Mouse (Mus musculus): Measurements from ENCODE around the gene Ect2l. TPM values are rescaled to one million over a fixed set of nuclear protein-coding genes. Genes with fewer than 3 reads are reported as not detected.

Ect2l gene
- total and polyA plus RNA-seq, 3 experiments: 0.22 TPM; not detected in 2

DNA sequence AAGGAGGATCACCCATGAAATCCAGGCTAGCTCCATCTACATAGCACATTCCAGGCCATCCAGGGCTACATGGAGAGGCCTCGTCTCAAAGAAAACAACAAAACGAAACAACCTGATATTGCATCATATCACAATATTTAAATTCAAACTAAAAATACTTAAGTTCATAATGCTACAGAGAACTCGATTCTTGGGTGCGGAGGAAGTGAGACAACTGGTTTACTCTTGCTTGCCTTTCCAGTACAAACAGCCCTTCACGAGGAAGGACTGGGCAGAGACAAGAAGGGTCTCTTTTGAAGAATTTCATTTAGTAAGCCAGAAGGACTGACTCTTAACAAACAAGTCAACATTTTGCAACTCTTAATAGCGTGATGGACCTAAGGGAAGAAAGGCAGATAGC is 22.1 kb downstream of the Ect2l start:
- H3K4me1 ChIP-seq (ENCODE audit: insufficient read depth, low read depth, low read length): no peaks in the 10 kb centered on the region
- no peak for DNase-seq (ENCODE audit: low spot score)
- ATAC-seq (ENCODE audit: extremely low read depth, insufficient number of reproducible peaks, low FRiP score, poor library complexity, severe bottlenecking): no peak
- H3K27me3 ChIP-seq (ENCODE audit: insufficient read depth, low read length): peaks cover 10% of the 10 kb centered on the region
- H3K4me3 ChIP-seq (ENCODE audit: low read depth, low read length): no peak overlapping the region
- TF ChIP-seq TAL1 (conservative IDR thresholded peaks at IDR 0.05; ENCODE audit: low read depth, low read length): no peak
- no peak for TF ChIP-seq CTCF (IDR thresholded peaks at IDR 0.05; ENCODE audit: low read depth, low read length)
- no peak for TF ChIP-seq POLR2AphosphoS5 (IDR thresholded peaks at IDR 0.05; ENCODE audit: insufficient replicate concordance, low read depth, low read length)
- TF ChIP-seq GATA2 (IDR thresholded peaks at IDR 0.05; ENCODE audit: borderline replicate concordance, low read depth, low read length): no peak
- no peak for TF ChIP-seq GATA1 (IDR thresholded peaks at IDR 0.05; ENCODE audit: borderline replicate concordance, low read length)
- H3K36me3 ChIP-seq (replicated peaks): no peaks in the 10 kb centered on the region
- H3K9me3 ChIP-seq (replicated peaks): 0 out of 2 replicates have a peak, but pooled peaks cover 2% of the 10 kb centered on the region

DNA sequence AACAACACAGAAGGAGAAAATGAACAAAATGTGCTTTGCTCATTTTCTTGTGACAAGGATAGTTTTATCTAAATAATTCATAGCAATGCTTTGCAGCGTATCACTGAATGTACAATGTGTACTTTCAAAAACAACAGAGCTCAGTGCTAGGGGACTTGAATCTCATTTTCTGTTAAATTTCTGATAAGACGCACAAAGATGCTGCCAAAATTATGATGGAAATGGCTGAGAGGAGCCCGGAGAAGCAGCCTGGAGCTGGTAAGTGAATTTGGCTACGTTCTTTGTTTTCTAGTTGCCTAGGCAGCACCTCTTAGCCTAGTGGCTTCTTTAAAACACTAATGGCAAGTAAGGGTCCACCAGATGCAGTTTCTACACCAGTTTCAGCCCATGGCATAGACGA is 28.4 kb downstream of the Ect2l start:
- Histone ChIP-seq H3K27me3 (ENCODE audit: insufficient read depth, low read length) (0 out of 2 replicates have a peak, but pooled peaks cover 6% of the 10 kb centered on the region), H3K36me3 (replicated peaks) (no peaks in the 10 kb centered on the region), H3K9me3 (replicated peaks) (0 out of 2 replicates have a peak, but pooled peaks cover 3% of the 10 kb centered on the region), H3K4me3 (ENCODE audit: low read depth, low read length) (no peak overlapping the region), H3K4me1 (ENCODE audit: insufficient read depth, low read depth, low read length) (no peaks in the 10 kb centered on the region)
- no peak for ATAC-seq (ENCODE audit: extremely low read depth, insufficient number of reproducible peaks, low FRiP score, poor library complexity, severe bottlenecking)
- no peak for DNase-seq (ENCODE audit: low spot score)
- TF ChIP-seq CTCF (IDR thresholded peaks at IDR 0.05; ENCODE audit: low read depth, low read length) (no peak), GATA1 (IDR thresholded peaks at IDR 0.05; ENCODE audit: borderline replicate concordance, low read length) (no peak), GATA2 (IDR thresholded peaks at IDR 0.05; ENCODE audit: borderline replicate concordance, low read depth, low read length) (no peak), TAL1 (conservative IDR thresholded peaks at IDR 0.05; ENCODE audit: low read depth, low read length) (no peak), POLR2AphosphoS5 (IDR thresholded peaks at IDR 0.05; ENCODE audit: insufficient replicate concordance, low read depth, low read length) (no peak)

DNA sequence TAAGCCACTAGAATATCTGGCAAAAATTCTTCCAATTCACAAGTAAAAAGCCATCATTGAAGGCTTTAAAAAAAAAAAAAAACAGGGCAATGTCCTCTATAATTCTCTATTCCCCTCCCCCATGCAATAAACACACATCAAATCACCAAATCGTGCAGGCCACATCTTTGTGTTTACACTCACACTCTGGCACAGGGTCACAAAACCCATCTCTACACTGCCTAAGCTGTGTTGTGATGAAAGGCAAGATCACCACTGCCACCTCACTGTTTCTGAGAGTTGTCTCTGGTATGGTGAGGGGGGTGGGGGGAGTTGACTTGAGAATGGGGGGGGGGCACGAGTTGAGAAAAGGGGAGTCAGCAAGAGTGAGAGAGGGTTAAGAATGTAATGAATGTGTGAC is 33.4 kb downstream of the Ect2l start:
- no peaks in the 10 kb centered on the region for H3K9me3 ChIP-seq (replicated peaks)
- DNase-seq (ENCODE audit: low spot score) (no peak), ATAC-seq (ENCODE audit: extremely low read depth, insufficient number of reproducible peaks, low FRiP score, poor library complexity, severe bottlenecking) (no peak)
- H3K4me3 ChIP-seq (ENCODE audit: low read depth, low read length): no peak overlapping the region
- H3K4me1 ChIP-seq (ENCODE audit: insufficient read depth, low read depth, low read length): no peaks in the 10 kb centered on the region
- H3K27me3 ChIP-seq (ENCODE audit: insufficient read depth, low read length): peaks cover 2% of the 10 kb centered on the region; the same call in 1 of the 2 replicates
- H3K36me3 ChIP-seq (replicated peaks): no peaks in the 10 kb centered on the region
- TF ChIP-seq GATA2 (IDR thresholded peaks at IDR 0.05; ENCODE audit: borderline replicate concordance, low read depth, low read length) (no peak), TAL1 (conservative IDR thresholded peaks at IDR 0.05; ENCODE audit: low read depth, low read length) (no peak), GATA1 (IDR thresholded peaks at IDR 0.05; ENCODE audit: borderline replicate concordance, low read length) (no peak), POLR2AphosphoS5 (IDR thresholded peaks at IDR 0.05; ENCODE audit: insufficient replicate concordance, low read depth, low read length) (no peak), CTCF (IDR thresholded peaks at IDR 0.05; ENCODE audit: low read depth, low read length) (no peak)

DNA sequence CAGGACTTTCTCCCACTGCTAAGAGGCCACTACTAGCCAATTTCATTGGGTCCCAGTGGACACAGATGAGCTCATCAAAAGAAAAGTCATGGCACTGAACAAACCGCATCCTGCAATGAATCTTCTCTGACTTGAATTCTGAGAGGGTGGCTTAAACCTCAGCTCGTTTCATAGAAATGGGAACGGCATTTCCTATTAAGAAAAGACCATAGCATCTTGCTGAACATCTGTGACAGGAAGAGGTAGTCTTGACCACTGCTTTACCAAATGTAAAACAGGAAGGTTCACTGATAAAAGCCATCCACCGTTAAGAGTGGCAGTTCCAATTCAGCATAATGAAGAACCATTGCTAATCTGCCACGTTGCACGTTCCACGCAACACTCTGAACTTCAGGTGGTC is 34.0 kb downstream of the Ect2l start:
- no peak overlapping the region for H3K4me3 ChIP-seq (ENCODE audit: low read depth, low read length)
- ATAC-seq (ENCODE audit: extremely low read depth, insufficient number of reproducible peaks, low FRiP score, poor library complexity, severe bottlenecking) (no peak), DNase-seq (ENCODE audit: low spot score) (no peak)
- H3K27me3 ChIP-seq (ENCODE audit: insufficient read depth, low read length): peaks cover 2% of the 10 kb centered on the region; the same call in 1 of the 2 replicates
- no peaks in the 10 kb centered on the region for H3K4me1 ChIP-seq (ENCODE audit: insufficient read depth, low read depth, low read length)
- H3K9me3 ChIP-seq (replicated peaks): no peaks in the 10 kb centered on the region
- no peaks in the 10 kb centered on the region for H3K36me3 ChIP-seq (replicated peaks)
- TF ChIP-seq CTCF (IDR thresholded peaks at IDR 0.05; ENCODE audit: low read depth, low read length): no peak
- TF ChIP-seq POLR2AphosphoS5 (IDR thresholded peaks at IDR 0.05; ENCODE audit: insufficient replicate concordance, low read depth, low read length): no peak
- TF ChIP-seq GATA1 (IDR thresholded peaks at IDR 0.05; ENCODE audit: borderline replicate concordance, low read length): no peak
- TF ChIP-seq GATA2 (IDR thresholded peaks at IDR 0.05; ENCODE audit: borderline replicate concordance, low read depth, low read length): no peak
- TF ChIP-seq TAL1 (conservative IDR thresholded peaks at IDR 0.05; ENCODE audit: low read depth, low read length): no peak

DNA sequence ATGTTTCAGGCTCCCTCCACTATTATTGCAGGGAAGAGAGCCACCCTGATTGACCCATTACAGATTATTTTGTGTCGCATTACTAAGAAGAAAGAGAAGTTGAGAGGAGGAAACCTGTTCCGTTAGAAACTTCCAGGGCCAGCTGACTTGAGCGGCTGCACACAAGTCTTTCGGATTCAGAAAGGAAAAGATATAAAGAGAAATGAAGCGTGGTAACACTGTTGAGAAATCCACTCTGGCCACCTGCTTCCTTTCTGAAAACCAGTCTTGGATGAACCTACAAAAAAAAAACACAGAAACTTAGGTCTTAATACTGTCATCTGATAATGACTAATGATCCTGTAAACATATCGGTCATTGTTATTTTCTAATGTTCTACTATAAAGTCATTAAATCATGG is 35.6 kb downstream of the Ect2l start:
- no peaks in the 10 kb centered on the region for H3K36me3 ChIP-seq (replicated peaks)
- DNase-seq (ENCODE audit: low spot score) (no peak), ATAC-seq (ENCODE audit: extremely low read depth, insufficient number of reproducible peaks, low FRiP score, poor library complexity, severe bottlenecking) (no peak)
- no peaks in the 10 kb centered on the region for H3K9me3 ChIP-seq (replicated peaks)
- no peak overlapping the region for H3K4me3 ChIP-seq (ENCODE audit: low read depth, low read length)
- H3K4me1 ChIP-seq (ENCODE audit: insufficient read depth, low read depth, low read length): no peaks in the 10 kb centered on the region
- peaks cover 2% of the 10 kb centered on the region; the same call in 1 of the 2 replicates for H3K27me3 ChIP-seq (ENCODE audit: insufficient read depth, low read length)
- no peak for TF ChIP-seq TAL1 (conservative IDR thresholded peaks at IDR 0.05; ENCODE audit: low read depth, low read length)
- TF ChIP-seq GATA2 (IDR thresholded peaks at IDR 0.05; ENCODE audit: borderline replicate concordance, low read depth, low read length): no peak
- no peak for TF ChIP-seq POLR2AphosphoS5 (IDR thresholded peaks at IDR 0.05; ENCODE audit: insufficient replicate concordance, low read depth, low read length)
- TF ChIP-seq GATA1 (IDR thresholded peaks at IDR 0.05; ENCODE audit: borderline replicate concordance, low read length): no peak
- TF ChIP-seq CTCF (IDR thresholded peaks at IDR 0.05; ENCODE audit: low read depth, low read length): no peak

DNA sequence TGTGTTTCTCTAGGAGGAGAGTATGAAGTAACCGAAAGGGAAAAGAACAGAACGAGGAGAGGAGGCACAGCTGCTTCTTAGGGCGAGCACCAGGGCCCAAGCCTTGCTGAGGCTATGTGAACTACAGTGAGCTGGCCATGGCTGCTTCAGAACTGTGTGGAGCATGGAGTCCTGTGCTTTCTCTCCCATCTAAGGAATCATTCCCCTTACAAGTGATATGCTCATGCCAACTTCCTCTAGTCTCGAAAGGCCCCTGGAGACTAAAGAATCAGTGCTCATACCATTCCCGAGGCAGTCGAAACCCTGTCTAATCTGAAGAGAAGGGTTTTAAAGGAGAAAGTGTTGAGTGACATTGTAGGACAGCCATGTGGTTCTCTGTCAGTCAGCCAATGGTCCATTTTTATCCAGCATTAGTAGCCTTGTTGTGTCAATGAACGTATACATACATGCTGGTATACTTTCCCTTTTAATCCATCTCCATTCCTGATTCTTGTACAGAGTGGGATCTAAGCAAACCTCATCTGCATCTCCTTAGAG is 48.2 kb downstream of the Ect2l start:
- no peak overlapping the region for H3K4me3 ChIP-seq (ENCODE audit: low read depth, low read length)
- ATAC-seq (ENCODE audit: extremely low read depth, insufficient number of reproducible peaks, low FRiP score, poor library complexity, severe bottlenecking): no peak
- no peaks in the 10 kb centered on the region for H3K9me3 ChIP-seq (replicated peaks)
- DNase-seq (ENCODE audit: low spot score): no peak
- no peaks in the 10 kb centered on the region for H3K4me1 ChIP-seq (ENCODE audit: insufficient read depth, low read depth, low read length)
- peaks cover 4% of the 10 kb centered on the region; the same call in 1 of the 2 replicates for H3K27me3 ChIP-seq (ENCODE audit: insufficient read depth, low read length)
- no peaks in the 10 kb centered on the region for H3K36me3 ChIP-seq (replicated peaks)
- TF ChIP-seq GATA1 (IDR thresholded peaks at IDR 0.05; ENCODE audit: borderline replicate concordance, low read length): no peak
- TF ChIP-seq POLR2AphosphoS5 (IDR thresholded peaks at IDR 0.05; ENCODE audit: insufficient replicate concordance, low read depth, low read length): no peak
- TF ChIP-seq CTCF (IDR thresholded peaks at IDR 0.05; ENCODE audit: low read depth, low read length): no peak
- no peak for TF ChIP-seq TAL1 (conservative IDR thresholded peaks at IDR 0.05; ENCODE audit: low read depth, low read length)
- TF ChIP-seq GATA2 (IDR thresholded peaks at IDR 0.05; ENCODE audit: borderline replicate concordance, low read depth, low read length): no peak
